Mouse (Mus musculus): ENCODE data around the gene Nrf1. TPM values are rescaled to one million over a fixed set of nuclear protein-coding genes. Genes with fewer than 3 reads are reported as not detected.

Nrf1 gene
- polyA plus RNA-seq, 1 experiment from 2014 or later, result 34.0 TPM

GRCm38 (mm10) chr6:30078938-30079529, 31.2 kb downstream of the Nrf1 start:
- Histone ChIP-seq H3K36me3 (ENCODE audit: control insufficient read depth, insufficient read depth, low read length) (no peaks in the 10 kb centered on the region), H3K4me2 (ENCODE audit: low read length) (no peak overlapping the region), H3K27ac (replicated peaks in 1 of 2; ENCODE audit: control insufficient read depth in 1 of 2, insufficient read depth in 1 of 2, low read depth in 2 of 2, low read length in 2 of 2) (no peak overlapping the region), H3K9ac (ENCODE audit: low read length) (no peak overlapping the region), H3K9me3 (ENCODE audit: control insufficient read depth, low read length) (no peaks in the 10 kb centered on the region), H3K4me3 (ENCODE audit: control insufficient read depth in 1 of 2, insufficient read depth in 1 of 2, low read depth in 1 of 2, low read length in 2 of 2) (no peak overlapping the region), H3K4me1 (ENCODE audit: control insufficient read depth in 2 of 2, insufficient read depth in 2 of 2, low read length in 2 of 2) (peaks cover 6 to 7% of the 10 kb centered on the region in 2 experiments; a peak in 2 of 4 replicates), H3K27me3 (ENCODE audit: control insufficient read depth, insufficient read depth, low read length) (no peaks in the 10 kb centered on the region)
- WGBS, result 87% methylated on average over 4 of the region's 4 CpGs
- ATAC-seq (ENCODE audit: insufficient number of reproducible peaks, insufficient read depth, low FRiP score, low read depth), result no peak

GRCm38 (mm10) chr6:30081339-30081738, 33.6 kb downstream of the Nrf1 start:
- WGBS, result 73% methylated on average over 3 of the region's 3 CpGs
- H3K4me1 ChIP-seq (ENCODE audit: control insufficient read depth in 2 of 2, insufficient read depth in 2 of 2, low read length in 2 of 2), result peaks cover under 1 to 3% of the 10 kb centered on the region in 2 experiments; a peak in 2 of 4 replicates

GRCm38 (mm10) chr6:30083307-30083706, 35.5 kb downstream of the Nrf1 start:
- H3K4me2 ChIP-seq (ENCODE audit: low read length), result no peak overlapping the region
- no peaks in the 10 kb centered on the region for H3K27me3 ChIP-seq (ENCODE audit: control insufficient read depth, insufficient read depth, low read length)
- H3K9ac ChIP-seq (ENCODE audit: low read length), result no peak overlapping the region
- 0 out of 4 replicates have a peak, but pooled peaks cover 0 to 3% of the 10 kb centered on the region in 2 experiments for H3K4me1 ChIP-seq (ENCODE audit: control insufficient read depth in 2 of 2, insufficient read depth in 2 of 2, low read length in 2 of 2)
- H3K4me3 ChIP-seq (ENCODE audit: control insufficient read depth in 1 of 2, insufficient read depth in 1 of 2, low read depth in 1 of 2, low read length in 2 of 2), result no peak overlapping the region
- no peaks in the 10 kb centered on the region for H3K9me3 ChIP-seq (ENCODE audit: control insufficient read depth, low read length)
- no peaks in the 10 kb centered on the region for H3K36me3 ChIP-seq (ENCODE audit: control insufficient read depth, insufficient read depth, low read length)
- no peak overlapping the region for H3K27ac ChIP-seq (replicated peaks in 1 of 2; ENCODE audit: control insufficient read depth in 1 of 2, insufficient read depth in 1 of 2, low read depth in 2 of 2, low read length in 2 of 2)
- 92% methylated on average over 1 of the region's 1 CpGs for WGBS
- no peak for ATAC-seq (ENCODE audit: insufficient number of reproducible peaks, insufficient read depth, low FRiP score, low read depth)

More at GRCm38 (mm10) chr6:30081339-30081738, 33.6 kb downstream of the Nrf1 start:
- Histone ChIP-seq H3K4me3 (ENCODE audit: control insufficient read depth in 1 of 2, insufficient read depth in 1 of 2, low read depth in 1 of 2, low read length in 2 of 2) (no peak overlapping the region), H3K27ac (replicated peaks in 1 of 2; ENCODE audit: control insufficient read depth in 1 of 2, insufficient read depth in 1 of 2, low read depth in 2 of 2, low read length in 2 of 2) (no peak overlapping the region), H3K9ac (ENCODE audit: low read length) (no peak overlapping the region), H3K4me2 (ENCODE audit: low read length) (no peak overlapping the region), H3K9me3 (ENCODE audit: control insufficient read depth, low read length) (no peaks in the 10 kb centered on the region), H3K36me3 (ENCODE audit: control insufficient read depth, insufficient read depth, low read length) (no peaks in the 10 kb centered on the region), H3K27me3 (ENCODE audit: control insufficient read depth, insufficient read depth, low read length) (no peaks in the 10 kb centered on the region)
- no peak for ATAC-seq (ENCODE audit: insufficient number of reproducible peaks, insufficient read depth, low FRiP score, low read depth)

GRCm38 (mm10) chr6:30085351-30085750, 37.6 kb downstream of the Nrf1 start:
- no peak for ATAC-seq (ENCODE audit: insufficient number of reproducible peaks, insufficient read depth, low FRiP score, low read depth)
- Histone ChIP-seq H3K4me2 (ENCODE audit: low read length) (no peak overlapping the region), H3K9me3 (ENCODE audit: control insufficient read depth, low read length) (no peaks in the 10 kb centered on the region), H3K27me3 (ENCODE audit: control insufficient read depth, insufficient read depth, low read length) (no peaks in the 10 kb centered on the region), H3K9ac (ENCODE audit: low read length) (no peak overlapping the region), H3K27ac (replicated peaks in 1 of 2; ENCODE audit: control insufficient read depth in 1 of 2, insufficient read depth in 1 of 2, low read depth in 2 of 2, low read length in 2 of 2) (no peak overlapping the region), H3K4me1 (ENCODE audit: control insufficient read depth in 2 of 2, insufficient read depth in 2 of 2, low read length in 2 of 2) (no peaks in the 10 kb centered on the region), H3K4me3 (ENCODE audit: control insufficient read depth in 1 of 2, insufficient read depth in 1 of 2, low read depth in 1 of 2, low read length in 2 of 2) (no peak overlapping the region), H3K36me3 (ENCODE audit: control insufficient read depth, insufficient read depth, low read length) (peaks cover 12% of the 10 kb centered on the region)
- 63% methylated on average over 2 of the region's 2 CpGs for WGBS

GRCm38 (mm10) chr6:30091221-30091620, 43.4 kb downstream of the Nrf1 start:
- no peak overlapping the region for H3K4me3 ChIP-seq (ENCODE audit: control insufficient read depth in 1 of 2, insufficient read depth in 1 of 2, low read depth in 1 of 2, low read length in 2 of 2)
- H3K27me3 ChIP-seq (ENCODE audit: control insufficient read depth, insufficient read depth, low read length), result no peaks in the 10 kb centered on the region
- WGBS, result 67% methylated on average over 4 of the region's 4 CpGs
- H3K9ac ChIP-seq (ENCODE audit: low read length), result no peak overlapping the region
- no peak for ATAC-seq (ENCODE audit: insufficient number of reproducible peaks, insufficient read depth, low FRiP score, low read depth)
- H3K9me3 ChIP-seq (ENCODE audit: control insufficient read depth, low read length), result no peaks in the 10 kb centered on the region
- peaks cover 45% of the 10 kb centered on the region for H3K36me3 ChIP-seq (ENCODE audit: control insufficient read depth, insufficient read depth, low read length)
- no peaks in the 10 kb centered on the region for H3K4me1 ChIP-seq (ENCODE audit: control insufficient read depth in 2 of 2, insufficient read depth in 2 of 2, low read length in 2 of 2)
- no peak overlapping the region for H3K4me2 ChIP-seq (ENCODE audit: low read length)
- H3K27ac ChIP-seq (replicated peaks in 1 of 2; ENCODE audit: control insufficient read depth in 1 of 2, insufficient read depth in 1 of 2, low read depth in 2 of 2, low read length in 2 of 2), result no peak overlapping the region

DNA sequence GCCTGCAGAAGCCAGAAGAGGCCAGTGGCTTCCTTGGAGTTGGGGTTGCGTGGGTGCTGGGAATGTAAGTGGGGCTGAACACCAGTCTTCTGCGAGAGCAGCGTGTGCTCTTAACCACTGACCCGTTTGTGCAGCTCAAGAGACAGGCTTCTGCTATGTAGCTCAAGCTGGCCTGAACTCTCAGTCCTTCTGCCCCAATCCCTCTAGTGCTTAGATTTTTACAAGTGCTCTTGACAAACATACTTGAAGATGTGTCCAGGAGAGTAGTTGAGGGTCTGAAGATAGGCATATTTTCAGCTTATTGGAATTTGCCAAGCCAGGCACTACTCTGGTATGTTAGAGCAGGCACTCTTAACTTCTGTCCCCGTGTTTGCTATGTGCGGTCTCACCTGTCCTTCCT, 45.0 kb downstream of the Nrf1 start:
- Histone ChIP-seq H3K4me1 (ENCODE audit: control insufficient read depth in 2 of 2, insufficient read depth in 2 of 2, low read length in 2 of 2) (no peaks in the 10 kb centered on the region), H3K27me3 (ENCODE audit: control insufficient read depth, insufficient read depth, low read length) (no peaks in the 10 kb centered on the region), H3K9ac (ENCODE audit: low read length) (no peak overlapping the region), H3K36me3 (ENCODE audit: control insufficient read depth, insufficient read depth, low read length) (peaks cover 59% of the 10 kb centered on the region), H3K9me3 (ENCODE audit: control insufficient read depth, low read length) (no peaks in the 10 kb centered on the region), H3K4me3 (ENCODE audit: control insufficient read depth in 1 of 2, insufficient read depth in 1 of 2, low read depth in 1 of 2, low read length in 2 of 2) (no peak overlapping the region), H3K4me2 (ENCODE audit: low read length) (no peak overlapping the region), H3K27ac (replicated peaks in 1 of 2; ENCODE audit: control insufficient read depth in 1 of 2, insufficient read depth in 1 of 2, low read depth in 2 of 2, low read length in 2 of 2) (no peak overlapping the region)
- 89% methylated on average over 6 of the region's 6 CpGs for WGBS
- ATAC-seq (ENCODE audit: insufficient number of reproducible peaks, insufficient read depth, low FRiP score, low read depth), result no peak

DNA sequence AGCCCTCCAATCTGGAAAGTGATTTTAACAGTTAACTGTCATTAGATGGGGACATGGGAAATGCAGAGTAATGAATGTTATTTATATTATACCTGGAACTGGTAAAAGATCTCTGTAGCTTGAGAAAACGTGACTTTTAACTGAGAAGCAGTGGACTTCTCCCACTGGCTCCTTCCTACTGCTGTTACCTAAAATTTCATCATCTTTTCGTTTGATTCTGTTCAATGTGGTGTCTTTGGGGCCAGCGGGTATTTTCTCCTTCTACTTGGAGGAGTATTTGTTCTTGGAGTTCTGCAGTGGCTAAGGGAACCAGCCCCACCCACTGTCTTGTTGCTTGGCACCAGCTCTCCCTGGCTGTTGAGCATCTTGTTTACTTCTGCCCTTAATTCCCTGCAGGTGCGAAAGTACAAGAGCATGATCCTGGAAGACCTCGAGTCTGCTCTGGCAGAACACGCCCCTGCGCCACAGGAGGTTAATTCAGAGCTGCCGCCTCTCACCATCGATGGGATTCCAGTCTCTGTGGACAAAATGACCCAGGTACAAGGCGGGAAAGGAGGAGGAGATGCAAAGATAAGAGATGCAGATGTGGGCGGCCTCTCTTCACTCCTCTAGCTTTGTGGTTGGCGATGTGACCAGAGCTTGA, 54.1 kb downstream of the Nrf1 start:
- H3K27ac ChIP-seq (replicated peaks in 1 of 2; ENCODE audit: control insufficient read depth in 1 of 2, insufficient read depth in 1 of 2, low read depth in 2 of 2, low read length in 2 of 2), result no peak overlapping the region
- H3K36me3 ChIP-seq (ENCODE audit: control insufficient read depth, insufficient read depth, low read length), result peaks cover 82% of the 10 kb centered on the region
- no peak overlapping the region for H3K4me2 ChIP-seq (ENCODE audit: low read length)
- no peak overlapping the region for H3K4me3 ChIP-seq (ENCODE audit: control insufficient read depth in 1 of 2, insufficient read depth in 1 of 2, low read depth in 1 of 2, low read length in 2 of 2)
- no peak for ATAC-seq (ENCODE audit: insufficient number of reproducible peaks, insufficient read depth, low FRiP score, low read depth)
- no peaks in the 10 kb centered on the region for H3K27me3 ChIP-seq (ENCODE audit: control insufficient read depth, insufficient read depth, low read length)
- no peaks in the 10 kb centered on the region for H3K9me3 ChIP-seq (ENCODE audit: control insufficient read depth, low read length)
- no peaks in the 10 kb centered on the region for H3K4me1 ChIP-seq (ENCODE audit: control insufficient read depth in 2 of 2, insufficient read depth in 2 of 2, low read length in 2 of 2)
- 84% methylated on average over 12 of the region's 12 CpGs for WGBS
- H3K9ac ChIP-seq (ENCODE audit: low read length), result no peak overlapping the region

All from heart, embryonic 14.5 days (tissue).